Mouse (Mus musculus): ENCODE results near the gene Ctsf.

Gene Ctsf

DNA sequence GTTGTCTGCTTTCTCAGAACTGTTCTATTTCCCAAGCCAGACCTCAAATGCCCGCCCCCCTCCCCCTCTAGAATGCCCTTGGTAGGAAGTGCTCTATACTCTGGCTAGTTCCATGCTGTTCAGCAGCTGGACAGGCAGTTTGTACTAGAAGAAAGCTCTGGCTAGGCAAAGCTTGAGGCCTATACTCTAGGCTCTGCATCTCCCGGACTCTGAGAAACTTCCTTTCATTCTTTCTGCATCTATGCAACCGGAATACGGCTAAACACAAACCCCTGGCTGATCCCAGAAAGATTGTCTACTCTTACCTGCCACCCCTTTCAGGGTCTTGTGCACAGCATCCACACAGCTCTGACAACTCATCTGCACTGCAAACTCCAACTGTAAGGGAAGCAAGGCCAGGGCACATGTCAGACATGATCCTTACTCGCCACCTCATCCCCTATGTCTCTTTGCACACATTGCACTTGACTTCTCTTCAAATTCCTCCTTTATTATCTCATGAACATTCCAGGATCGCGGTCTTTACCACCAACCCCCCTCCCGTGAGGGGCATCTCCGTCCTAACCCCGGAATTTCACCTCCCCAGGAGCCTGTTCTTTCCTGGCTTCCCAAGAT, 16.3 kb upstream of the Ctsf start:
- CTCF ChIA-PET = interaction anchor here (0.5 to 2.6 kb wide), 16 partner anchors 9 to 215 kb away, joined by 3 to 23 read pairs (median 3); no protein-coding TSS in a partner anchor
- POLR2A ChIA-PET = interaction anchor here (0.7 to 3.6 kb wide), 58 partner anchors 9 to 586 kb away, joined by 3 to 82 read pairs (median 5); partner anchors contain the start of genes Gm21992 (in 3 of the 4), Rbm14 (in 3 of the 4), Actn3 (in 2 of the 4) and Bbs1 (in 2 of the 4)

DNA sequence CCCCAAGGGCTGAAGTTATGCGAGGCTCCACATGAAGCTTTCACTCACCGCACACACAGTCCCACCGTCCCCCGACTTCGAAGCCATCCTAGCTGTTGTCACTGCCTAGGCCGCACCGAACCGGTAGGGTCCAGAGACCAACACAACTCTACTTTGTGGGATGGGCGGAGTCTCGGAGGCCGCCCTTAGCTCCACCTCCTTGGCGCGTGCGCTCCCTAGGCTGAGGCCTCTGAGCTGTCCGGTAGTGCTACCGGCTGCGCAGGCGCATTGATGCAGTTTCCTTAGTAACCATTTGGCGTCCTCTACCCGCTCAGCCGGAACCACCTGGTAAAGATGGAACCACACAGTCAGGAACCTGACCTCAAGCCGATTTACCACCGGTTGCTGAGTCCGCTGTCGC, 15.8 kb upstream of the Ctsf start, which contains the start of the genes Ccs and Ccdc87:
Ccs (minus strand) TSS at position 184 of the 400 bp plus-strand sequence.
Ccdc87 (plus strand) TSS at position 218 of the 400 bp plus-strand sequence.
- POLR2A ChIA-PET = interaction anchor here (0.6 to 3.6 kb wide), 61 partner anchors 9 to 585 kb away, joined by 3 to 82 read pairs (median 5); partner anchors contain the start of genes Gm21992 (in 3 of the 4), Rbm14 (in 3 of the 4), Actn3 (in 2 of the 4) and Bbs1 (in 2 of the 4)

DNA sequence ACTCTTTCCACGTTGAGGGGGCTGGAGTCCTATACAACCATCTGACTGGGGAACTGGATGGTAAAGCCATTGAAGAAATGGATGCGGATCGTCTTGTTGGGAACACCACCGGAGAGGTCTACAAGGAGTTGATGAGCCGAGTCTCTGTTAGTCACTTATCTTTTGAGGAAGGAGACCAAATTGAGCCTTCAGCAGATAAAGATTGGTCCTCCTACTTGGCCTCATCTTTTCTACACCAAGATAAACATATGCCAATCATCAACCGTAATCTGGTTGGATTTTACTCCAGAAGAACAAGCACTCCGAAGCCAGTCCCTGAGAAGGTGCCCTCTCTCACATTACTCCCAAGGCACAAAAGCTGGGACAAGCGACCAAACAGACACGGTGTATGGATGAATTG, 14.1 kb upstream of the Ctsf start:
- CTCF ChIA-PET = no interaction called here
- POLR2A ChIA-PET = interaction anchor here in 2 of 4 experiments (0.8 to 3.6 kb wide), 10 partner anchors 8 to 87 kb away, joined by 3 to 82 read pairs (median 4); partner anchors contain the start of genes Gm21992 (in 2 of the 2), Rbm14 (in 2 of the 2), Dpp3 (in 1 of the 2) and Rbm4 (in 1 of the 2)

More for the DNA sequence above, 15.8 kb upstream of the Ctsf start, which contains the start of the genes Ccs and Ccdc87:
- CTCF ChIA-PET = interaction anchor here (0.5 to 2.6 kb wide), 18 partner anchors 8 to 215 kb away, joined by 3 to 23 read pairs (median 3); partner anchors contain the start of gene Bbs1 (in 1 of the 4)

DNA sequence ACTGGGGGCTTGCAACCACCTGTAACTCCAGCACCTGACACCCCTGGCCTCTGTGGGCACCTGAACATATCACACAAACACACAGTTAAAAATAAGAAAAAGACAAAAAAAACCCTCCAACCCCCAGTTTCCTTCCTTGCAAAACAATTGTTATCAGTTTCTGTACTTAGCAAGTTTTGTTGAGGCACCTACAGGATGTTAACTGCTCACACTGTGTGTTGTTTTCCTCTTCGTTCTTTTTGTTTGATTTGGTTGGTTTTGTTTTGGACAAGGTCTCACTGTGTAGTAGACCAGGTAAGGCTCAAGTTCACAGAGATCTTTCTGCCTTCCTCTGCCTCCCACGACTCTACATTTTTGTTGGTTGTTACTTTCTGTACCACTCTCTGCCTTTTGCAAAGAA, 12.3 kb upstream of the Ctsf start:
- POLR2A ChIA-PET = interaction anchor here in 1 of 4 experiments (9.4 kb wide), 1 partner anchor 31 kb away, joined by 121 read pairs; the partner anchor contains the start of genes Gm21992 and Rbm14
- CTCF ChIA-PET = interaction anchor here in 1 of 4 experiments (0.9 kb wide), 1 partner anchor 29 kb away, joined by 3 read pairs; no protein-coding TSS in a partner anchor

DNA sequence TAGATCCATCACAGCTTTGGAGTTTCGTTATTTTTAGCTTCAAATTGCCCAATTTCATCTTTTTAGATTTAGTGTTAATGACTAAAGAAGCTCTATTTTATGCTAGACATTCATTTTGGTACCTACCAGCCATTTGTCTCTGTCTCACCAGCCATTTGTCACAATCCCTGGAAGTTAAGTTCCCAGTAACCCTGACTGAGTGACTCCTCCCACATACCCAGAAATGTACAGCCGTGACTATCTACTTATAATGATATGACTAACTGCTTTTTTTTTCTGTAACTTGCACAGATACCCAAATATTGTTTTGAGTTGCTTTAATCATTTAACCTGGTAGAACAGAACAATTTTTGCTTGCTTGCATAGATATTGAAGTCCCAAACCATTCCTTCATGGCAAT, 9.1 kb upstream of the Ctsf start:
- ChIA-PET POLR2A (interaction anchor here (0.8 to 9.4 kb wide), 9 partner anchors 10 to 116 kb away, joined by 3 to 121 read pairs (median 6); partner anchors contain the start of genes Gm21992 (in 3 of the 4), Rbm14 (in 3 of the 4), Bbs1 (in 1 of the 4) and Mrpl11 (in 1 of the 4)), CTCF (interaction anchor here in 3 of 4 experiments (0.7 to 1.3 kb wide), 3 partner anchors 10 to 256 kb away, joined by 3 to 4 read pairs (median 4); no protein-coding TSS in a partner anchor)

DNA sequence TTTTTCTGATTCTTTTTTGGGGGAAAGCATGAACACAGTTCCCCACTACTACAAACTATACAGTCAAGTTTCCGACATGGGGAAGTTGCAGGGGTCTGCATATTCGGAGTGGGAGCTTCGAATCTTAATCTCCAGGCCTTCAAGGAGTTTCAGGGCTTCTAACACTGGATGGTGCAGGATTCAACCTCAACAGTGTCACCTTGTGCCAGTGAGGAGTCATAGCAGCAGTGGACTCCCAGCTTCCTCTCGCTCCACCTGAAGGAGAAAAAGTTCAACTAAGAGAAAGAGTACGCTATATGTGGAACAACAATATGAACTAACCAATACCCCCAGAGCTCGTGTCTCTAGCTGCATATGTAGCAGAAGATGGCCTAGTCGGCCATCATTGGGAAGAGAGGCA, 7.4 kb upstream of the Ctsf start:
- CTCF ChIA-PET = interaction anchor here (0.5 to 4.2 kb wide), 45 partner anchors 8 to 641 kb away, joined by 3 to 73 read pairs (median 4); partner anchors contain the start of genes Ccdc87 (in 4 of the 4), Ccs (in 4 of the 4), Gm21992 (in 4 of the 4) and Rbm14 (in 4 of the 4)
- POLR2A ChIA-PET = interaction anchor here (0.5 to 9.8 kb wide), 52 partner anchors 9 to 711 kb away, joined by 3 to 121 read pairs (median 4); partner anchors contain the start of genes Ccdc87 (in 3 of the 4), Ccs (in 3 of the 4), Gm21992 (in 3 of the 4) and Rbm14 (in 3 of the 4)

DNA sequence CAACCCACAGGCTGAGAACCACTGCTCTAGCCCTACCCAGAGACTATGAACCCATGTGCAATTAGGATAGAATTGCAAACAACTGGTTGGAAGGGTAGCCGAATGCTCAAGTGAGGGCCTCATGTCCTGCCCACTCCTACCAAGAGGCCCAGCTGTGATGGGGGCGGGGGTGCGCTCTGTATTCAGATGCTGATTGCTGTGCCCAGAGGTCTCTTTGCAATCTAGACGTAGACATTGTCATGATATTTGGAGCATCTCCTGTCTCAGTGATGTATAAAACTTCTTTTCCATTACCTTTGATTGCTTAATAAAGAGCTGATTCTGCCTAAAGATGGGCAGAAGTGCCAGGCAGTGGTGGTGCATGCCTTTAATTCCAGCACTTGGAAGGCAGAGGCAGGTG, 5.1 kb upstream of the Ctsf start:
- ChIA-PET POLR2A (interaction anchor here (0.5 to 9.8 kb wide), 54 partner anchors 8 to 234 kb away, joined by 3 to 121 read pairs (median 4); partner anchors contain the start of genes Rbm4 (in 4 of the 4), Gm21992 (in 3 of the 4), Rbm14 (in 3 of the 4) and AC124502.3 (in 2 of the 4)), CTCF (interaction anchor here in 3 of 4 experiments (0.6 to 4.2 kb wide), 12 partner anchors 10 to 431 kb away, joined by 3 to 73 read pairs (median 4); partner anchors contain the start of genes Ccdc87 (in 2 of the 3), Ccs (in 2 of the 3), Gm21992 (in 2 of the 3) and Rbm14 (in 2 of the 3))

DNA sequence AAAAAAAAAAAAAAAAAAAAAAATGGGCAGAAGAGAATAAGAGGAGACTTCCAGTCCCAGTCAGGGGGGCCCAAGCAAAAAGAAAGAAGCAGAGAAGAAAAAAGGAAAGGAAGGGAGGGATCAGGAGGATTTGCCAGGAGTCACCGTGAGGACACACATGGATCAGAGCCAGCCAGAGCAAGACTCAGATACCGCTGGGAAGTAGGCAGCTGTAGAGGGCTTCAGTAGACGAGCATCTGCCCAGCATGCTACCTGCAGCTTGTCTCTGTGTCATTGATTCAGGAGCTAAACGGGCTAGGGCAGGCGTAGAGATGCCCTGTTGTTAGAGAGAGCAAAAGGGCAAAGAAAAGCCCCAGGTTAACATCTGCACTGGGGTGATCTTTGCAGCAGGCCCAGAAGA, 4.6 kb upstream of the Ctsf start:
- ChIA-PET CTCF (interaction anchor here in 3 of 4 experiments (0.6 to 4.2 kb wide), 11 partner anchors 11 to 431 kb away, joined by 3 to 73 read pairs (median 5); partner anchors contain the start of genes Gm21992 (in 2 of the 3), Rbm14 (in 2 of the 3), Ccdc87 (in 1 of the 3) and Ccs (in 1 of the 3)), POLR2A (interaction anchor here (0.5 to 9.8 kb wide), 41 partner anchors 9 to 272 kb away, joined by 3 to 121 read pairs (median 4); partner anchors contain the start of genes Ccdc87 (in 2 of the 4), Ccs (in 2 of the 4), Gm21992 (in 2 of the 4) and Rbm14 (in 2 of the 4))

DNA sequence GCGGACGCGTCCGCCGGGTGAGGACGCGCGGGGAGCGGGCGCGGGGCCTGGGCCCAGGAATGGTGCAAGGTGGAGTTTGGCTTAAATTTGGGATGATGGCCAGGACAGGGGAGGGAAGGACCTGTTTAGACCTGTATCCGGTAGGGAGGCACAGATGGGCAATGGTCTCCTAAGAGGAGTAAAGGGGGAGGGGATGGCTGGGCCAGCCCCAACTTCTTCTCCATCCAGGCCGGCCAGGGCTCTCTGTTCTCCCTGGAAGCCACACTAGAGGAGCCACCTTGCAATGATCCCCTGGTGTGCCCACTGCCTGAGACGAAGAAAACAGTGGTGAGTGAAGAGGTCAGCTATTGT, 515 bp downstream of the Ctsf start:
- ChIA-PET POLR2A (interaction anchor here (0.8 to 9.8 kb wide), 24 partner anchors 9 to 158 kb away, joined by 3 to 85 read pairs (median 5); partner anchors contain the start of genes Gm21992 (in 3 of the 4), Rbm14 (in 3 of the 4), Ccdc87 (in 2 of the 4) and Ccs (in 2 of the 4)), CTCF (interaction anchor here in 3 of 4 experiments (0.5 to 3.0 kb wide), 5 partner anchors 9 to 201 kb away, joined by 3 to 9 read pairs (median 3); no protein-coding TSS in a partner anchor)

DNA sequence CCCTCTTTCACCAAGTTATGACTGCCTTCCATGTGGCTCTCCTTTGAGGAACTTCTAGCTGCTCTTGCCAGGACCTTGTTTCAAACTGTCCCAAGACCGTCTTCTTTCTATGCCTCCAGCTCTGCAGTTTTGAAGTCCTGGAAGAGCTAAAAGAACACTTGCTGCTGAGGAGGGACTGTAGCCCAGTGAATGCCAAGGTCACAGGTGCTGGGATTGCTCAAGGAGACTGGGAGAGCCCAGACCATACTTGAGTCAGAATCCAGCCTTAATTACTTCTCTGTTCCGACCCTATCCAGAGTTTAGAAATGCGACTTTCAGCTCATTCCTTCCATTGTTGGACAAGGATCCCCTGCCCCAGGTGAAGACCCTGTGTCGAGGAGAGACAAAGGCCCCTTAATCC, 1.0 kb downstream of the Ctsf start:
- POLR2A ChIA-PET = interaction anchor here (0.6 to 9.8 kb wide), 21 partner anchors 8 to 157 kb away, joined by 3 to 85 read pairs (median 5); partner anchors contain the start of genes Gm21992 (in 3 of the 4), Rbm14 (in 3 of the 4), Ccdc87 (in 2 of the 4) and Ccs (in 2 of the 4)
- CTCF ChIA-PET = interaction anchor here in 1 of 4 experiments (1.3 to 3.0 kb wide), 2 partner anchors 11 to 43 kb away, joined by 3 to 9 read pairs; no protein-coding TSS in a partner anchor

DNA sequence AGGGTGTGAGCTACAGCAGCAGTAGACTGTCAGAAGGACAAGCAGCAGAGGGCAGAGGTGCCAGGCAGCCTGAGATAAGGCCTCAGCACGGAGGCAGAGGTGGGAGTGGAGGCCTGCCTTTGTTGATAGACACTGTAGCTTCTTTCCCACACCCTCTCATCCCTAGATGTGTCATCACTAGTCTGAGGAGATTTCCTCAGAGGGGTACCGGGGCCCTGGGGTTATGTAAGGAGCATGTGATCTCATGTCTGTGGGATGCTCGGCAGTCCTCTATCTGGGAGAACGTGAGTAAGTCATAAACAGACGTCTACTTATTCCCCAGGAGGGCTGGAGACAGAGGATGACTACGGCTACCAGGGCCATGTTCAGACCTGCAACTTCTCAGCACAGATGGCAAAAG, 4.2 kb downstream of the Ctsf start:
- POLR2A ChIA-PET = interaction anchor here in 1 of 4 experiments (0.8 kb wide), 1 partner anchor 92 kb away, joined by 3 read pairs; no protein-coding TSS in a partner anchor
- CTCF ChIA-PET = interaction anchor here in 1 of 4 experiments (0.6 kb wide), 1 partner anchor 158 kb away, joined by 7 read pairs; no protein-coding TSS in a partner anchor

DNA sequence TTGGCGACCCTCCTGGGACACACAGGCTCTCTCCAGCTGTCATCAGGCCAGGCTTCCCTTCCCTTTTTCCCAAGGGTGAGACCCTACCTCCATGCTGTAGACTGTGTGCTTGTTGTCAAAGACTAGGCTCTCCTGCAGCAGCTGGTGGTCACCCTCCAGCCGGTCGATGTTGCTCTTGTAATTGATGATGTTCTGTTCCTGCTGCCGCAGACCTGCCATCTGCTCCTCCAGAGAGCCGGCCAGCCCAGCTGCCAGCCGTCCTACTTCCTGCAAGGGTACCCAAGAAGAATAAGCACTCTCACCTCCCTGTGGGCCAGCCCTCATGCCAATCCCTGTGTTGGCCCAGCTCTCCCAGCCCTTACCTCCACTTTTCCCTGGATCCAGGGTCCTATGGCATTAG, 8.1 kb downstream of the Ctsf start:
- CTCF ChIA-PET = interaction anchor here in 1 of 4 experiments (0.7 kb wide), 1 partner anchor 177 kb away, joined by 5 read pairs; no protein-coding TSS in a partner anchor
- POLR2A ChIA-PET = interaction anchor here in 3 of 4 experiments (0.6 to 1.6 kb wide), 8 partner anchors 7 to 139 kb away, joined by 3 to 5 read pairs (median 3); partner anchors contain the start of gene Zdhhc24 (in 1 of the 3)

DNA sequence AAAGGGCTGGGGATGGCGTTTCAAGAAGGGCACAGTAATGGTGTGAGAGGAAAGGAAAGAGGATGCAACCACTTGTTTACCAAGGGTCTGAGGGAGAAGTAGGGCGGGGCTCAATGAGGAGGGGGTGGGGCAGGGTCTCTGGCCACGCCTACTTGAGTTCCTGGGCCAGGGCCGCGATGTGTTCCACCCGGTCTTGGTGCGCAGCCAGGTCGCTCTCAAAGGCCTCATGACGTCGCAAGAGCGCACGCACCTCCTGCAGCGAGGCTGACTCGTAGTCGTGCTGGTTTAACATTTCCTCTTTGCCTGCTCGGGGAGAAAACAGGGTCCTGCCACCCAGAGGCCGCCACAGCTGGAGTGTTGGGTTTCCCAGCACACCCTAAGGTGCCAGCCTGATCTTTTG, 10.2 kb downstream of the Ctsf start:
- ChIA-PET CTCF (interaction anchor here in 3 of 4 experiments (0.7 to 1.0 kb wide), 3 partner anchors 10 to 77 kb away, joined by 3 to 4 read pairs (median 4); no protein-coding TSS in a partner anchor), POLR2A (interaction anchor here (0.5 to 2.8 kb wide), 15 partner anchors 9 to 127 kb away, joined by 3 to 14 read pairs (median 4); partner anchors contain the start of genes Zdhhc24 (in 3 of the 4), Actn3 (in 2 of the 4), Ccdc87 (in 1 of the 4) and Ccs (in 1 of the 4))

DNA sequence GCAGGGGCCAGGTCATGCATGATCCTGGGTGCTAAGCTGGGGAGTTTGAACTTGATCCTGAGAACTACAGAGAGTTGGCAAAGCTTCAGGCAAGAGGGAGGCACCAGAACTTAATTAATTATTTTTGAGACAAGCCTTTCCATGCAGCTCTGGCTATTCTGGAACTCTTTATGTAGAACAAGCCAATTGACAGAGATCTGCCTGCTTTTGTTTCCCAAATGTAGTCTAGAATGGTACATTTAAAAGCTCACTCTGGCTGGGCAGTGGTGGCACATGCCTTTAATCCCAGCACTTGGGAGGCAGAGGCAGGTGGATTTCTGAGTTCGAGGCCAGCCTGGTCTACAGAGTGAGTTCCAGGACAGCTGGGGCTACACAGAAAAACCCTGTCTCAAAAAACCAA, 19.7 kb downstream of the Ctsf start:
- ChIA-PET CTCF (interaction anchor here in 2 of 4 experiments (1.0 to 1.9 kb wide), 2 partner anchors 23 to 61 kb away, joined by 3 to 6 read pairs; no protein-coding TSS in a partner anchor), POLR2A (interaction anchor here in 3 of 4 experiments (0.6 to 3.4 kb wide), 24 partner anchors 10 to 524 kb away, joined by 3 to 13 read pairs (median 4); partner anchors contain the start of genes Bbs1 (in 1 of the 3), Ccdc87 (in 1 of the 3), Ccs (in 1 of the 3) and Ctsf (in 1 of the 3))

DNA sequence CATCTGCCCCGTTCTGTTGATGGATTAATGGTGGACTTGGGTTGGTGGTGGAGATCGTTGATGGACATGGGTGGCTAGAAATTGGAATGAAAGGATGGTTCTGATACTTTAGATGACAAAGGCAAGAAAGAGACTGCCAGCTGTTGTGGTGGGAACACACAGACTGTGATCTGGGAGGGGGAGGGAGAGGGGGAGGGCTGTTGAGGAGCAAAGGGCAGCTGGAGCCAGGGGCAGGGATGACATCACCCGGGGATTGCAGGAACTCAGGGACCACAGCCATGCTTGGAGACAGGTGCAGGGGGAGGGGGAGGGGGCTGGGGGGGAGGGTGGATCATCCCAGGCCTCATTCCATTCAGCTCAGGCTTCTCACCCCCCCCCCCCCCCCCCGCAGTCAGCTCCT, 21.3 kb downstream of the Ctsf start:
- ChIA-PET CTCF (interaction anchor here in 1 of 4 experiments (1.5 kb wide), 1 partner anchor 121 kb away, joined by 3 read pairs; no protein-coding TSS in a partner anchor), POLR2A (interaction anchor here in 3 of 4 experiments (0.8 to 3.6 kb wide), 15 partner anchors 10 to 87 kb away, joined by 3 to 34 read pairs (median 3); partner anchors contain the start of genes Ctsf (in 1 of the 3) and Mrpl11 (in 1 of the 3))

DNA sequence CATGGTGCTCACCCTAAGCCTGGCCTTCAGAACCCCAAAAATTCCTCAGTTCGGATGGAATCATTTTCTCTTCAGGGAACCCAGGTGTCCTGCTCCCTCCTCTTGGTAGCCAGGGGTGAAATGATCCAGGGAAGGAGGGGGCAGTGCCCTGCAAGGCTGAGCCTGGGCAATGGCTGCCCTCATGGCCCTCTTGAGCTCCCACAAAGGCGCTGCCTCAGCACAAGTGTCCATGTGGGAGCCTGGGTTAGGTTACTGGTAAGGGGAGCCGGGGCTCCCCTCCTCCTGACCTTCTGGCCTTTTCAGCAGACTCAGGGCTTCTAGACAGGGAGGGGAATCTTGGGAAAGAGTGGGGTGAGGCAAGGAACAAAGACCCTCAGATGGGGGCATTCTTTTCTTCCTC, 21.8 kb downstream of the Ctsf start:
- CTCF ChIA-PET = interaction anchor here in 1 of 4 experiments (1.5 kb wide), 1 partner anchor 121 kb away, joined by 3 read pairs; no protein-coding TSS in a partner anchor
- POLR2A ChIA-PET = interaction anchor here in 2 of 4 experiments (0.6 to 3.6 kb wide), 18 partner anchors 10 to 1538 kb away, joined by 3 to 34 read pairs (median 3); partner anchors contain the start of genes Ccdc87 (in 2 of the 2), Ccs (in 2 of the 2), Ctsf (in 1 of the 2) and Mrpl11 (in 1 of the 2)
